Mouse (Mus musculus) cortical plate, adult 2 months (tissue): ENCODE data around the gene Nrsn2.

Source experiments
- CTCF ChIP-seq: fragments of 200-500 bp; IDR thresholded peaks from 2 replicates; pipeline ENCODE4 v1.5.1; 2011; ENCODE audit warnings: mild to moderate bottlenecking, control low read depth, low read length; ENCODE audit not compliant: insufficient read depth; ENCODE audit errors: extremely low read depth
- POLR2A ChIP-seq: fragments of 200-500 bp; IDR thresholded peaks from 2 replicates; pipeline ENCODE4 v1.6.1; 2011; ENCODE audit warnings: mild to moderate bottlenecking, low read length, control low read depth; ENCODE audit not compliant: insufficient read depth; ENCODE audit errors: extremely low read depth

GRCm38 (mm10) chr2:152347722-152348121 is 28.7 kb downstream of the Nrsn2 start:
- TF ChIP-seq CTCF (no peak), POLR2A (no peak)
